Mouse (Mus musculus): Measurements from ENCODE around the gene Rnf113a2.

- no peak for TF ChIP-seq ZC3H11A (IDR thresholded peaks at IDR 0.05; ENCODE audit: borderline replicate concordance, low read depth, low read length)
- TF ChIP-seq MAFK (IDR thresholded peaks at IDR 0.05; ENCODE audit: insufficient read depth, low read depth, low read length): no peak
- TF ChIP-seq HCFC1 (IDR thresholded peaks at IDR 0.05; ENCODE audit: borderline replicate concordance, insufficient read depth, low read length): no peak
Measured at GRCm38 (mm10) chr12:84448181-84448580, 31.2 kb downstream of the Rnf113a2 start.

Data from ES-E14 (cell line).